7 mouse cellular contexts compared by ENCODE assay signal in the genomic region with DNA sequence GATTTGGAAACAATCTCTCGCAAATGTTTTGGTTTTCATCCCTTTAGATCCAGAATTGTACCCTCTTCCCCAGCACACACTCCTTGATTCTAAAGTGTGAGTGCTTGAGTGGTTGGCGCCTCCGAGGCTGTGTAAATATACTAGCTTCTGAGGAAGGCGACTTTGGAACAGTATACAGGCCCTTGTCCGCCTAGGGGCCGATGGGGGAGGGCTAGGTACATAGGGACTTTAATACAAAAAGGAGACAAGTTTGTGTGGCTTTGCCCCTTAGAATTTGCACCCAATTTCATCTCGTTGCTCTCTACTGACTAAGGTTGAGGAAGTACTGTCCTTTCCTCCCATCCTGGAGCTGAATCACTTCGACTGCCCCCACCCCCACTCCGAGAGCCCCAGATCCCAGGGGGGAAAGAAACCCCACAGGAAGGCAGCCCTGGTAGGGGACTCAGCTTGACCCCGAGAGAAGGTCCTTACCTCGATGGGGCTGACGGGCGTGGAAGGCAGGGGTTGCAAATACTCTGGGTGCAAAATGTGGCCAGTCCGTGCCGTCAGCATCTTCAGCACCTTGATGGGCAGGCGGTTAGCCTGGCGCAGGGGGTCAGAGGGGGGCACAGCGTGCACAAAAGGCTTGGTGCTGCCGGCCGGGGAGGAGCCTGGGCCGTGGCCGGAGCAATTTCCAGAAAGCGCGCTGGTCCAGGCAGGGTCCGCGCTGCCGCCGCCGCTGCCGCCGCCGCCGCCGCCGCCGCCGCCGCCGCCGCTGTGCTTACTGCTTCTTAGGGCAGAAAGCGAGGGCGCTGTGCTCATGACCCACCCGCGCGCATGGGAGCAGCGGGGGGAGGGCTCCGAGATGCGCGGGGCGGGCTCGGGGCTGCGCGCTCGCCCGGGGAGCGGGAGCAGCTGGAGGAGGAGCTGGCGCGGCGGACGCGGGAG. TPM values are rescaled to one million over a fixed set of nuclear protein-coding genes. Genes with fewer than 3 reads are reported as not detected.
DNase-seq lines count a peak whose midpoint lies in the region; ATAC-seq lines count a peak whose summit lies in the region.

No protein-coding gene starts in this region.

- peak overlapping the region; percentile 83 for H3K4me2 ChIP-seq in heart, embryonic 16.5 days (ENCODE audit: low read depth, low read length)
- H3K4me2 ChIP-seq in midbrain, embryonic 11.5 days: peak overlapping the region; percentile 87

- no peaks in the 10 kb centered on the region for H3K36me3 ChIP-seq in heart, embryonic 16.5 days (ENCODE audit: control insufficient read depth, insufficient read depth)
- H3K36me3 ChIP-seq in midbrain, embryonic 11.5 days (ENCODE audit: control insufficient read depth, insufficient read depth, low read length): peaks cover 9% of the 10 kb centered on the region; the same call in 1 of the 2 replicates

- ATAC-seq in heart, embryonic 16.5 days (replicated peaks; ENCODE audit: extremely low read depth, insufficient read depth, low FRiP score): peak; percentile 16
- peak; percentile 17; the same call in 1 of the 2 replicates for ATAC-seq in midbrain, embryonic 11.5 days (ENCODE audit: low FRiP score)

- WGBS in heart, embryonic 16.5 days: 2% methylated on average over 42 of the region's 61 CpGs
- WGBS in midbrain, embryonic 11.5 days: under 1% methylated on average over 55 of the region's 61 CpGs

- peak; percentile 11 to 13 for DNase-seq in spleen, adult 18-20 months
- DNase-seq in spleen, postnatal 10 days (ENCODE audit: low spot score in 2 of 2): no peak
- DNase-seq in kidney, postnatal 36 days: peak; percentile 55 to 74
- DNase-seq in midbrain, embryonic 11.5 days (ENCODE audit: low spot score, missing footprints): peak; percentile 95
- peak; percentile 10 for DNase-seq in thymus, postnatal 4 days

- peak overlapping the region; percentile 55 for H3K27ac ChIP-seq in brown adipose tissue, adult 24 weeks (replicated peaks; ENCODE audit: low read depth, low read length)
- H3K27ac ChIP-seq in heart, embryonic 16.5 days (ENCODE audit: low read length): peak overlapping the region; percentile 80
- peak overlapping the region; percentile 98 for H3K27ac ChIP-seq in midbrain, embryonic 11.5 days (ENCODE audit: low read depth, low read length)

- peaks cover 41% of the 10 kb centered on the region for H3K27me3 ChIP-seq in heart, embryonic 16.5 days (ENCODE audit: control insufficient read depth, insufficient read depth, low read length)
- H3K27me3 ChIP-seq in midbrain, embryonic 11.5 days (ENCODE audit: control insufficient read depth, insufficient read depth, low read length): peaks cover 7% of the 10 kb centered on the region

- no peaks in the 10 kb centered on the region for H3K9me3 ChIP-seq in heart, embryonic 16.5 days (replicated peaks; ENCODE audit: control insufficient read depth, low read length)
- no peaks in the 10 kb centered on the region for H3K9me3 ChIP-seq in midbrain, embryonic 11.5 days (ENCODE audit: control insufficient read depth, low read length)

- H3K9ac ChIP-seq in heart, embryonic 16.5 days (ENCODE audit: low read length): peak overlapping the region; percentile 74
- H3K9ac ChIP-seq in midbrain, embryonic 11.5 days (ENCODE audit: low read length): peak overlapping the region; percentile 98

- H3K4me1 ChIP-seq in brown adipose tissue, adult 24 weeks (ENCODE audit: control insufficient read depth, insufficient read depth, insufficient read length, low read length): no peaks in the 10 kb centered on the region
- peaks cover 28% of the 10 kb centered on the region for H3K4me1 ChIP-seq in heart, embryonic 16.5 days (ENCODE audit: control insufficient read depth, insufficient read depth, low read length)
- H3K4me1 ChIP-seq in midbrain, embryonic 11.5 days (ENCODE audit: control insufficient read depth, insufficient read depth, low read length): peaks cover 30% of the 10 kb centered on the region

- H3K4me3 ChIP-seq in brown adipose tissue, adult 24 weeks (ENCODE audit: insufficient read depth, low read depth, low read length): peak overlapping the region; percentile 73
- peak overlapping the region; percentile 66 for H3K4me3 ChIP-seq in heart, embryonic 16.5 days (ENCODE audit: low read length)
- peak overlapping the region; percentile 90 for H3K4me3 ChIP-seq in midbrain, embryonic 11.5 days (ENCODE audit: low read depth, low read length)

RNA-seq across cellular contexts. Expression of a gene that starts 2.4 kb away (rescaled TPM):
- 4.0 and 5.1 TPM in 2 replicates for polyA plus RNA-seq in brown adipose tissue, adult 24 weeks (2012; ENCODE audit: insufficient read depth, insufficient read length, missing spikeins)
- polyA plus RNA-seq in heart, embryonic 16.5 days (2015; fragmentation: Nextera tagmentation; extraction: Ambion mirVana): 1.9 and 2.9 TPM in 2 replicates
- polyA plus RNA-seq in midbrain, embryonic 11.5 days (2014; fragmentation: Nextera tagmentation; extraction: Ambion mirVana): 6.2 and 7.5 TPM in 2 replicates

RNA-seq across cellular contexts. Expression of a gene that starts 32.5 kb away (rescaled TPM):
- 12.9 and 15.7 TPM in 2 replicates for polyA plus RNA-seq in brown adipose tissue, adult 24 weeks (2012; ENCODE audit: insufficient read depth, insufficient read length, missing spikeins)
- 0.34 and 0.55 TPM in 2 replicates for polyA plus RNA-seq in heart, embryonic 16.5 days (2015; fragmentation: Nextera tagmentation; extraction: Ambion mirVana)
- polyA plus RNA-seq in midbrain, embryonic 11.5 days (2014; fragmentation: Nextera tagmentation; extraction: Ambion mirVana): 0.23 and 0.34 TPM in 2 replicates

Comparison
In these comparisons a context has a peak if more than half of its experiments do, and no peak if none do; other contexts are left out.
1. DNase-seq: peak in spleen, adult 18-20 months (2 of 2), kidney, postnatal 36 days (2 of 2), midbrain, embryonic 11.5 days (single experiment) and thymus, postnatal 4 days (single experiment); none in spleen, postnatal 10 days (0 of 2).
2. Peak in every context shown above with its lines, with median percentiles within 50 percentile points of each other: H3K27ac ChIP-seq and H3K4me3 ChIP-seq.